Mouse (Mus musculus): ENCODE data around the gene Tmem120b. TPM values are rescaled to one million over a fixed set of nuclear protein-coding genes. Genes with fewer than 3 reads are reported as not detected.

Gene Tmem120b
- total and polyA plus RNA-seq, 3 experiments: 0.53 to 0.93 TPM; not detected in 1

- Histone ChIP-seq H3K4me3 (ENCODE audit: low read depth, low read length) (peak overlapping the region; percentile 76), H3K27me3 (ENCODE audit: insufficient read depth, low read length) (no peaks in the 10 kb centered on the region), H3K4me1 (ENCODE audit: insufficient read depth, low read depth, low read length) (peaks cover 85% of the 10 kb centered on the region), H3K9me3 (replicated peaks) (no peaks in the 10 kb centered on the region), H3K36me3 (replicated peaks) (peaks cover 55% of the 10 kb centered on the region)
- ATAC-seq (ENCODE audit: extremely low read depth, insufficient number of reproducible peaks, low FRiP score, poor library complexity, severe bottlenecking): peak; percentile 48
- TF ChIP-seq TAL1 (conservative IDR thresholded peaks at IDR 0.05; ENCODE audit: low read depth, low read length) (no peak), GATA2 (IDR thresholded peaks at IDR 0.05; ENCODE audit: borderline replicate concordance, low read depth, low read length) (no peak), POLR2AphosphoS5 (IDR thresholded peaks at IDR 0.05; ENCODE audit: insufficient replicate concordance, low read depth, low read length) (no peak), GATA1 (IDR thresholded peaks at IDR 0.05; ENCODE audit: borderline replicate concordance, low read length) (no peak), CTCF (IDR thresholded peaks at IDR 0.05; ENCODE audit: low read depth, low read length) (no peak)
- DNase-seq (ENCODE audit: low spot score): peak; percentile 70
These were observed 67.5 kb downstream of the Tmem120b start for GRCm38 (mm10) chr5:123135471-123136360.

GRCm38 (mm10) chr5:123136361-123137043, 68.3 kb downstream of the Tmem120b start:
- Histone ChIP-seq H3K4me3 (ENCODE audit: low read depth, low read length) (peak overlapping the region; percentile 76), H3K4me1 (ENCODE audit: insufficient read depth, low read depth, low read length) (peaks cover 83% of the 10 kb centered on the region), H3K27me3 (ENCODE audit: insufficient read depth, low read length) (no peaks in the 10 kb centered on the region), H3K36me3 (replicated peaks) (peaks cover 54% of the 10 kb centered on the region), H3K9me3 (replicated peaks) (no peaks in the 10 kb centered on the region)
- no peak for TF ChIP-seq GATA2 (IDR thresholded peaks at IDR 0.05; ENCODE audit: borderline replicate concordance, low read depth, low read length)
- TF ChIP-seq POLR2AphosphoS5 (IDR thresholded peaks at IDR 0.05; ENCODE audit: insufficient replicate concordance, low read depth, low read length): no peak
- no peak for TF ChIP-seq GATA1 (IDR thresholded peaks at IDR 0.05; ENCODE audit: borderline replicate concordance, low read length)
- no peak for TF ChIP-seq TAL1 (conservative IDR thresholded peaks at IDR 0.05; ENCODE audit: low read depth, low read length)
- no peak for TF ChIP-seq CTCF (IDR thresholded peaks at IDR 0.05; ENCODE audit: low read depth, low read length)
- DNase-seq (ENCODE audit: low spot score): peak; percentile 76
- ATAC-seq (ENCODE audit: extremely low read depth, insufficient number of reproducible peaks, low FRiP score, poor library complexity, severe bottlenecking): 0 out of 2 replicates have a peak, but pooled peaks have one; percentile 22

GRCm38 (mm10) chr5:123137044-123137909, 69.1 kb downstream of the Tmem120b start:
- H3K4me1 ChIP-seq (ENCODE audit: insufficient read depth, low read depth, low read length): peaks cover 77% of the 10 kb centered on the region
- H3K27me3 ChIP-seq (ENCODE audit: insufficient read depth, low read length): no peaks in the 10 kb centered on the region
- ATAC-seq (ENCODE audit: extremely low read depth, insufficient number of reproducible peaks, low FRiP score, poor library complexity, severe bottlenecking) (peak; percentile 22), DNase-seq (ENCODE audit: low spot score) (peak; percentile 72)
- H3K36me3 ChIP-seq (replicated peaks): peaks cover 51% of the 10 kb centered on the region
- H3K9me3 ChIP-seq (replicated peaks): no peaks in the 10 kb centered on the region
- no peak for TF ChIP-seq POLR2AphosphoS5 (IDR thresholded peaks at IDR 0.05; ENCODE audit: insufficient replicate concordance, low read depth, low read length)
- no peak for TF ChIP-seq GATA2 (IDR thresholded peaks at IDR 0.05; ENCODE audit: borderline replicate concordance, low read depth, low read length)
- peak overlapping the region; percentile 76 for H3K4me3 ChIP-seq (ENCODE audit: low read depth, low read length)

- TF ChIP-seq GATA2 (IDR thresholded peaks at IDR 0.05; ENCODE audit: borderline replicate concordance, low read depth, low read length): no peak
- TF ChIP-seq CTCF (IDR thresholded peaks at IDR 0.05; ENCODE audit: low read depth, low read length): no peak
- TF ChIP-seq POLR2AphosphoS5 (IDR thresholded peaks at IDR 0.05; ENCODE audit: insufficient replicate concordance, low read depth, low read length): no peak
- no peak for TF ChIP-seq GATA1 (IDR thresholded peaks at IDR 0.05; ENCODE audit: borderline replicate concordance, low read length)
- TF ChIP-seq TAL1 (conservative IDR thresholded peaks at IDR 0.05; ENCODE audit: low read depth, low read length): no peak
- Histone ChIP-seq H3K4me1 (ENCODE audit: insufficient read depth, low read depth, low read length) (peaks cover 71% of the 10 kb centered on the region), H3K9me3 (replicated peaks) (no peaks in the 10 kb centered on the region), H3K4me3 (ENCODE audit: low read depth, low read length) (peak overlapping the region; percentile 76), H3K27me3 (ENCODE audit: insufficient read depth, low read length) (no peaks in the 10 kb centered on the region), H3K36me3 (replicated peaks) (peaks cover 49% of the 10 kb centered on the region)
- no peak for DNase-seq (ENCODE audit: low spot score)
- ATAC-seq (ENCODE audit: extremely low read depth, insufficient number of reproducible peaks, low FRiP score, poor library complexity, severe bottlenecking): no peak
These were observed 69.7 kb downstream of the Tmem120b start for GRCm38 (mm10) chr5:123137910-123138229.

GRCm38 (mm10) chr5:123138230-123138911, 70.2 kb downstream of the Tmem120b start:
- Histone ChIP-seq H3K4me3 (ENCODE audit: low read depth, low read length) (peak overlapping the region; percentile 76), H3K9me3 (replicated peaks) (no peaks in the 10 kb centered on the region), H3K4me1 (ENCODE audit: insufficient read depth, low read depth, low read length) (peaks cover 69% of the 10 kb centered on the region), H3K36me3 (replicated peaks) (peaks cover 45% of the 10 kb centered on the region), H3K27me3 (ENCODE audit: insufficient read depth, low read length) (no peaks in the 10 kb centered on the region)
- DNase-seq (ENCODE audit: low spot score) (peak; percentile 85), ATAC-seq (ENCODE audit: extremely low read depth, insufficient number of reproducible peaks, low FRiP score, poor library complexity, severe bottlenecking) (peak; percentile 17)
- TF ChIP-seq POLR2AphosphoS5 (IDR thresholded peaks at IDR 0.05; ENCODE audit: insufficient replicate concordance, low read depth, low read length) (no peak), GATA2 (IDR thresholded peaks at IDR 0.05; ENCODE audit: borderline replicate concordance, low read depth, low read length) (no peak), GATA1 (IDR thresholded peaks at IDR 0.05; ENCODE audit: borderline replicate concordance, low read length) (no peak), TAL1 (conservative IDR thresholded peaks at IDR 0.05; ENCODE audit: low read depth, low read length) (no peak), CTCF (IDR thresholded peaks at IDR 0.05; ENCODE audit: low read depth, low read length) (no peak)

Data from G1E (cell line).